Mouse (Mus musculus) right cerebral cortex, adult 2 months (tissue): Measurements from ENCODE around the gene Lgr6.
A peak's percentile ranks its signal among the peaks of the same experiment; 100 is the strongest.

Source experiments
- DNase-seq, 2 experiments: peaks; one replicate each; pipeline ENCODE4 v3.0.0; 2021 to 2022; ENCODE audit warnings: low spot score in 2 of 2

Lgr6 gene

DNA sequence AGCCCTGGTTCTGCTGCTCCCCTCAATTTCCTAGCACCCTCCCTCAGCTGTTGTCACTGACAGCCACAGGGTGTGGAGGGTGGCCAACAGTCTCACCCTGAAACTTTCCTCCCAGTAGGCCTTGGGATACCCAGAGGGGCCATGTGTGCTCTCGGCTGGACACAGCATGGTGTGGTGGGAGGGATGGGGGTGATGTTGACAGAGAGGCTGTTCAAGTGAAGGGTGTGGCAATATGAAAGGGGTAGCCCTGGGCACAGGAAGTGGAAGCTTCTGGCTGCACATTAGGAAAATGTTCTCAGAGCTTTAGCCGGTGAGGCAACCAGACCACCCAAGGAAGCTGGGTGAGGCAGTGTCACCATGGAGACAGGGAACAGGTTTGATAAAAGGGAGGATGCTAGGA lies 26.1 kb downstream of the Lgr6 start:
- no peak for DNase-seq

GRCm38 (mm10) chr1:135076470-135076869 lies 28.6 kb downstream of the Lgr6 start:
- DNase-seq = no peak

DNA sequence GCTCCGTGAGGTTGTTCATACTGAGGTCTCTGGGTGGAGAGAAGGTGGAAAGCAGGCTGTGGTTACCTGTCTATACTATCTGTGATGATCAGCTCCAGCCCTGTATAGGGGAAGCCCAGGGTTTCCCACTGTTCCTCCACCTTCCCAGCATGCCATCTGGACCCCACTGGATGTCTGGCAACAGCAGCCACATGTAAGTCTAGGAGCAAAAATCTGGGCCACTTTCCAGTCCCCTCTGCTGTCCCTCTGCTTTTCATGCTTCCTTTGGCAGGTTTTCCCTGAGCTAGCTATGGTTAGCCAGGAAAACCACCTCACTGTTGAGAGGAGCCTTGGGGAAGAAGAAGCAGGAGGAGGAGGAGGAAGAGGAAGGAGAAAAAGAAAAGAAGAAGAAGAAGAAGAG lies 29.8 kb downstream of the Lgr6 start:
- DNase-seq = no peak

DNA sequence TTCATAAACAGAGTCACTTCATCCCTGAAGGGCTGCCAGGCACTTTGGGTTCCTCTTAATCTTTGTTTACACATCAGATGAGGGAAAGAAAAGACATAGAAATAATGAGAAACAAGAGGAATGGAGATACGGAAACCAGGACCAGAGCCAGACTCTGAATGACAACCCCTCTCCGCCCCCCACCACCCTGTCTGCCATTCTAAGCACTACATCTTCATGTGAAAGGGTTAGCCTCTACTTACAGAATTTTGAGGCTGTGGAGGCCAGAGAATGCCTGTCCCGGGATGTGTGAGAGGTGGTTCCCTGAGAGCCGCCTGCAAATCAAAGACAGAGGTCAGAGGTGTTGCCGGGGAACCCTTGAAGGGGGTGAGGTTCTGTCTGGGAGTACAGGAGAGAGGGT lies 32.4 kb downstream of the Lgr6 start:
- no peak for DNase-seq

DNA sequence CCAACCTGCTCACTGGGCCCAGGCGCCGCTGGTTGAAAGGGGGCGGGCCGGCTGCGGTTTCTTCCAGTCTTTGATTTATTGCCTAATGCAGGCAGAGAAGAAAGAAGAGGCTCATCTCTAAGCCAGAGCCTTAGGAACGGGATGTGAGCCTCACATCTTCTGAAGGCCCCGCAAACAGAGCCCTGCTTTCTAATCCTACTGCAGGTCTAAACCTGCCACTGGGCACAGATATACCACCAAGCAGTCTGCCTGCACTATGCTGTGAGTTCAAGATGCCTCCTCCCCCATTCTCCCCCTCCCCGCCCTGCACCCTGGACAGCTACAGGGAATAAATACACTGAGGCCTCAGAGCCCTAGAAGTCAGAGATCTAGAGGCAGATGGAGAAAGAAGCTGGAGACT lies 35.2 kb downstream of the Lgr6 start:
- no peak for DNase-seq

DNA sequence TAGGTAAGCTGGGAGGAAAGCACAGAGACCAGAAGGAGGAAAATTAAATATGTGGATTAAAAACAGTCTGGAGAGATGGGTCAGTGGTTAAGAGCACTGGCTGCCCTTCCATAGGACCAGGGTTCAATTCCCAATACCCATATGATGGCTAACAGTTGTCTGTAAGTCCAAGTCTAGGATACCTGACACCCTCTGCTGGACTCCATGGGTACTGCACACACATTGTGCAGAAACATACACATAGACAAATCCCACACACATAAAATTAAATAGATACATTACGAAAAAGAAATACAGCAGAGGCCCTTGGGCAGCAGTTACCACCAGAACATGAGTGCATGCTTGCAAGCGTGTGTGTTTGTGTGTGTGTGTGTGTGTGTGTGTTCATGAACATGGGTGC lies 40.6 kb downstream of the Lgr6 start:
- no peak for DNase-seq

- no peak for DNase-seq
These were observed 42.1 kb downstream of the Lgr6 start for GRCm38 (mm10) chr1:135062936-135063335.

- no peak for DNase-seq
These were observed 43.8 kb downstream of the Lgr6 start for GRCm38 (mm10) chr1:135061300-135061699.

DNA sequence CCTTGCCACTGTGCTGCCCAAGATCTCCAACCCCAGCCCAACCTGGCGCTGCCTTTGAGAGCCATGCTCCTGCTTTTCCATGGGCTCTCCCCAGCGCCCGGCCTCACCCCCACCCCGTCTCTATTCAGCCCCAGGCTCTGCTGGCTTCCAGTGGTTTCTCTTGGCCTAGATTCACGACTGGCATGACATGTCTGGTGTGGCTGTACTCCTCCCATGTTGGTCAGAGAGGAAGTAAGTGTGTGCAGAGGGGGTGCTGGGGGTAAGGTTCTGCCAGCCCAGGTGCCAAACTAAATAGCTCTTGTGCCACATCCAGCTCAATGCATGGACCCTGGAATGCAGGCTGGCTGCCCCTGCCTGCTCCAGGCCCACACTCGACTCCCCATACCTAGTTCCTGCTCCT lies 44.9 kb downstream of the Lgr6 start:
- DNase-seq = no peak

DNA sequence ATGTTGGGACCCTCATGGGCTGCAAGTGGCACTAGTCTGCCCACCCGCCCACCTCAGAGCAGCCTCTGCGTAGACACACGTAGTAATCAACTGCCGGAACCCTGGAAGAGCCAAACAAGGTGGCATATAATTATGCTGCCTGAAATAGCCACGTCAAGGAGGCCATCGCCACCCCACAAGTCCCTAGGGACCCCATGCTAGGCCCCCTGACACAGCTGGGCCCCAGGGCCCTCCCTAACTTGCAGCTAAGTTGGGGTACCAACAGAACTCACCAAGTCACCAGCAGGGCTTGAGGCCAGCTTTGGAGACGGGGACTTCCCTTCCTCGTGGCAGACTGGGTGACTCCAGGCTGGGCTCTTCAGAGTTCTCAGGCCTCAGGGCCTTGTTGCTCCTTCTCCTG lies 48.2 kb downstream of the Lgr6 start:
- no peak for DNase-seq

GRCm38 (mm10) chr1:135054121-135054520 lies 51.0 kb downstream of the Lgr6 start:
- DNase-seq = no peak

GRCm38 (mm10) chr1:135044439-135044838 lies 60.6 kb downstream of the Lgr6 start:
- DNase-seq = no peak

DNA sequence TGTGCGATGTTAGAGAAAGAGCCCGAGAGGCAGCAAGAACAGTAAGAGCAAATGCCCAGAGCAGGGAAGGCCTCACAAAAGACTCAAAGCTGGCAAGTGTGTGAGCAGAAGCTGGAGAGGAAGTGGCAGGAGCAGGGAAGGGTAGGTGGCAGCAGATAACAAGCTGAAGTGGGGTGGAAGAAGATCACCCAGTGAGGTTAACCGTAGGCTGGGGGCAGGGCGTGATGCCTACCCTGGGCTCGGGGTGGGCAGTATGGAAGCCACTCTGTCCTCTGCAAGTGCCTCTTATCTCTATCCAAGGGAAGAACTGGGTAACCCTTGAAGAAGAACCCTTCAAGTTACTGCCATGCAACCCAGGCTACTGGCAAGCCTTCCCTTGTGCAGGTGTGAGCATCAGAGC lies 68.8 kb downstream of the Lgr6 start:
- no peak for DNase-seq

- DNase-seq = no peak
These were observed 72.4 kb downstream of the Lgr6 start for GRCm38 (mm10) chr1:135032658-135033057.

GRCm38 (mm10) chr1:135030121-135030520 lies 75.0 kb downstream of the Lgr6 start:
- no peak for DNase-seq

DNA sequence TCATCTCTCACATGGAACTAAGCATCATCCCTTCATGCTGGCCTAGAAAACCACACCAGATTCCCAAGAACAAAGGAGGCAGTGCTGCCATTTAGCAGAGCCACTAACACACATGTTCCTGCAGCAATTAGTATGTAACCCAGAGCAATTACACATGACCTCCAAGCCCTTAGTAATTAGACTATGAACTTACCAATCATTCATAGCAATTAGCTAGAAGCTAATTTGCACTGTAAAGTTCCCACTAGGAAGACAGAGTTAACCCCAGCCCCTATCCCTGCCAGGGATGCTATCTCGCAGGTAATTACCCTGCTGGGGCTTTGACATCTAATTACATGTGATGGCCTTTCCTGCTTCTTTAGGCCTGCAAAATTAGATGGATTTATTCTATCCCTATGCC lies 78.8 kb downstream of the Lgr6 start:
- DNase-seq = no peak

DNA sequence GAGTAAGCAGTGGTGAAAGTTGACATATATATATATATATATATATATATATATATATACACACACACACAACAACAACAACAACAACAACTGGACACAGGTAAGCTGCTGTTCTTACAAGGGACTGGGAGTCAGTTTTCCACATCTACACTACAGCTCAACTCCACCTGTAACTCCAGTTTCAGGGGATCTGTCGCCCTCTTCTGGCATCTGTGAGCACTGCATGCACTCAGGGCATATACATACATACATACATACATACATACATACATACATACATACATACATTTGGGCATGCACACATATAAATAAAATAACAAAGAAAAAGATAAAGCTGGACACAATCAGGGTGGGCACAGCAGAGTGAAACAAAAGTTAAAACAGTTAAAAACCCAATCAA lies 81.5 kb downstream of the Lgr6 start:
- DNase-seq = no peak

GRCm38 (mm10) chr1:135021936-135022335 lies 83.1 kb downstream of the Lgr6 start:
- no peak for DNase-seq

- DNase-seq = no peak
These were observed 84.1 kb downstream of the Lgr6 start for GRCm38 (mm10) chr1:135020970-135021369.

- no peak for DNase-seq
These were observed 84.7 kb downstream of the Lgr6 start for GRCm38 (mm10) chr1:135020281-135020940.

DNA sequence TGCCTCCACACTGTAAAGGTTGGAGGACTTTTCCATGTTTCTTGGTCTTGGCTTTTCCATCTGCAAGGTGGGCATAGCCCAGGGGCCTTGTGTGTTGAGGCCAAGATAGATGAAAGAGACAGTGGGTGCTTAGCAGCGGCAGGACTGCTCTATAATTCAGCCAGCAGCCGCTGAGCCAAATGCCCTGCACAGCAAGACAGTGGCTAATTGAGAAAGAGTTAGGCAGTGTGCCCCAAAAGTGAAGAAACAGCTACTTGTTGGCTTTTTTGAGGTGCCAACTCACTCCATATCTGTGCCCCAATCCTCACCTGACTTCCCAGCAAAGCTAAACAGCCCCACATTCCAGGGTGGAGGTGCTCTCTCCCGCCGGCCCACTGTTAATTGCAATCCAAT lies 85.3 kb downstream of the Lgr6 start:
- no peak for DNase-seq

- DNase-seq = peak in 1 of 2 experiments; percentile 21
These were observed 85.8 kb downstream of the Lgr6 start for GRCm38 (mm10) chr1:135019087-135019774.

DNA sequence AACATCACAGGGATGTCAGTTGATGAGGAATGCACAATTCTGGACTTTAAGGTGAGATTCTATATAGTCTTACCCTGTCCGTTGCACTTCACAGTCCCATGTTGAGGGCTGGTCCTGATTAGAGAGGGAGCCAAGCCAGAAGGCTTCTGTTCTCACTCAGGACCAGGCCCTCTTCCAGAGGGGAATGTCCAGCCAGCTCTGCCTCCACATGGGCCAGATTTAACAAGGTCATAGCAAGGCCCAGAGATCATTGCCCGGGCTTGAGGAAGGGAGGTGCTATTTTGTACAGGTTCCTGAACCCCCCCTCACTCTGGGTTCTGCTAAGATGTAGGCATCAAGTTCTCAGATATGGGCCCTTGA lies 87.4 kb downstream of the Lgr6 start:
- DNase-seq = no peak
